8 mouse cellular contexts compared by ENCODE assay signal in genomic region chr12:105836196-105836595, GRCm38 (mm10). TPM values are rescaled to one million over a fixed set of nuclear protein-coding genes. Genes with fewer than 3 reads are reported as not detected.
DNase-seq lines count a peak whose midpoint lies in the region; ATAC-seq and TF ChIP-seq lines count a peak whose summit lies in the region.

No protein-coding gene starts in this region.

- WGBS in kidney, adult 2 months: 70% methylated on average over 2 of the region's 2 CpGs
- WGBS in kidney, embryonic 16.5 days: 78% methylated on average over 2 of the region's 2 CpGs
- WGBS in midbrain, embryonic 15.5 days: 81% methylated on average over 2 of the region's 2 CpGs

- no peaks in the 10 kb centered on the region for H3K9me3 ChIP-seq in kidney, embryonic 16.5 days (ENCODE audit: low read length)
- H3K9me3 ChIP-seq in midbrain, embryonic 15.5 days: no peaks in the 10 kb centered on the region

- DNase-seq in adrenal gland, postnatal 14 days: peak; percentile 55
- no peak for DNase-seq in adrenal gland, adult 18-20 months (ENCODE audit: low spot score in 2 of 2)
- peak; percentile 30 for DNase-seq in kidney, adult 2 months
- DNase-seq in ES-CJ7 (ENCODE audit: low read depth, low spot score): peak; percentile 40
- DNase-seq in induced T-regulatory cell, adult 2 months (ENCODE audit: low read depth): peak; percentile 46
- DNase-seq in retina, postnatal 7 days (ENCODE audit: low read depth, low spot score): peak; percentile 27

- H3K4me2 ChIP-seq in kidney, embryonic 16.5 days (replicated peaks; ENCODE audit: low read depth, low read length): no peak overlapping the region
- H3K4me2 ChIP-seq in midbrain, embryonic 15.5 days: no peak overlapping the region

- peak; percentile 38; the same call in 1 of the 2 replicates for TF ChIP-seq CTCF in kidney, adult 2 months (conservative IDR thresholded peaks at IDR 0.05; ENCODE audit: insufficient read depth, insufficient read length, low read depth, low read length)

- no peak overlapping the region for H3K4me3 ChIP-seq in kidney, adult 2 months (ENCODE audit: insufficient read depth, low read depth, low read length)
- no peak overlapping the region for H3K4me3 ChIP-seq in kidney, embryonic 16.5 days (ENCODE audit: low read length)
- no peak overlapping the region for H3K4me3 ChIP-seq in midbrain, embryonic 15.5 days

- H3K27ac ChIP-seq in kidney, adult 2 months (ENCODE audit: insufficient read depth, low read depth, low read length): no peak overlapping the region
- no peak overlapping the region for H3K27ac ChIP-seq in kidney, embryonic 16.5 days (ENCODE audit: low read length)
- H3K27ac ChIP-seq in midbrain, embryonic 15.5 days: no peak overlapping the region

- H3K36me3 ChIP-seq in kidney, adult 2 months (ENCODE audit: control insufficient read depth, insufficient read depth, low read length): peaks cover 5% of the 10 kb centered on the region
- H3K36me3 ChIP-seq in kidney, embryonic 16.5 days (ENCODE audit: insufficient read depth, low read length): peaks cover 62% of the 10 kb centered on the region
- peaks cover 38% of the 10 kb centered on the region for H3K36me3 ChIP-seq in midbrain, embryonic 15.5 days (replicated peaks)

- TF ChIP-seq POLR2A in kidney, adult 2 months (IDR thresholded peaks at IDR 0.05; ENCODE audit: low read depth, low read length): no peak

- no peak overlapping the region for H3K9ac ChIP-seq in kidney, embryonic 16.5 days (replicated peaks; ENCODE audit: low read length)
- no peak overlapping the region for H3K9ac ChIP-seq in midbrain, embryonic 15.5 days

- no peaks in the 10 kb centered on the region for H3K4me1 ChIP-seq in kidney, adult 2 months (ENCODE audit: control insufficient read depth, insufficient read depth, low read length)
- H3K4me1 ChIP-seq in kidney, embryonic 16.5 days (ENCODE audit: insufficient read depth, low read length): no peaks in the 10 kb centered on the region
- H3K4me1 ChIP-seq in midbrain, embryonic 15.5 days: no peaks in the 10 kb centered on the region

- no peak for ATAC-seq in kidney, embryonic 16.5 days (ENCODE audit: low FRiP score, low TSS enrichment)
- ATAC-seq in midbrain, embryonic 15.5 days (replicated peaks): no peak

- no peaks in the 10 kb centered on the region for H3K27me3 ChIP-seq in kidney, adult 2 months (replicated peaks; ENCODE audit: control insufficient read depth, insufficient read depth, low read length)
- H3K27me3 ChIP-seq in kidney, embryonic 16.5 days (ENCODE audit: insufficient read depth, low read length): no peaks in the 10 kb centered on the region
- H3K27me3 ChIP-seq in midbrain, embryonic 15.5 days (replicated peaks): no peaks in the 10 kb centered on the region

RNA-seq across cellular contexts. Expression of gene Papola, which starts 51.7 kb away (rescaled TPM):
- total RNA-seq in adrenal gland, postnatal 14 days (2021): 188 and 189 TPM in 2 replicates
- 100 to 1,000 TPM; 214 to 222 TPM for total RNA-seq in adrenal gland, adult 18-20 months (2021)
- 51.4 and 57.7 TPM in 2 replicates for polyA plus RNA-seq in kidney, adult 2 months (2012; rRNA removed)
- 191 and 197 TPM in 2 replicates for polyA plus RNA-seq in kidney, embryonic 16.5 days (2015; fragmentation: Nextera tagmentation; extraction: Ambion mirVana)
- 163 and 167 TPM in 2 replicates for polyA plus RNA-seq in midbrain, embryonic 15.5 days (2015; fragmentation: Nextera tagmentation; extraction: Ambion mirVana)

Comparison
In these comparisons a context has a peak if more than half of its experiments do, and no peak if none do; other contexts are left out.
1. DNase-seq: peak in adrenal gland, postnatal 14 days (single experiment), kidney, adult 2 months (single experiment), ES-CJ7 (single experiment), induced T-regulatory cell, adult 2 months (single experiment) and retina, postnatal 7 days (single experiment); none in adrenal gland, adult 18-20 months (0 of 2).